Mouse (Mus musculus): ENCODE measurements at regions not wholly inside any gene's neighbourhood (a gene's known extent, or its start where the extent isn't known, plus 50 kb on each side); places are given as distances from the start of the nearest gene placed in this dataset.

GRCm38 (mm10) chr13:18063677-18064076 is 70.5 kb upstream of the Yae1d1 start:
- no peak overlapping the region for H3K4me2 ChIP-seq
- no peaks in the 10 kb centered on the region for H3K27me3 ChIP-seq (ENCODE audit: insufficient read depth, low read length)
- no peaks in the 10 kb centered on the region for H3K4me1 ChIP-seq (ENCODE audit: insufficient read depth)
- TF ChIP-seq CTCF (IDR thresholded peaks at IDR 0.05; ENCODE audit: low read depth), result no peak
- no peak overlapping the region for H3K27ac ChIP-seq (ENCODE audit: low read depth)
- no peak for DNase-seq
- no peak overlapping the region for H3K9ac ChIP-seq
- no peak for ATAC-seq (ENCODE audit: insufficient read depth)
- 89% methylated on average over 8 of the region's 8 CpGs for WGBS
- H3K9me3 ChIP-seq (ENCODE audit: low read depth, low read length), result no peaks in the 10 kb centered on the region
- H3K36me3 ChIP-seq (ENCODE audit: insufficient read depth), result no peaks in the 10 kb centered on the region
- H3K4me3 ChIP-seq (ENCODE audit: low read depth, low read length), result no peak overlapping the region

- no peak for TF ChIP-seq CTCF (IDR thresholded peaks at IDR 0.05; ENCODE audit: low read depth)
- ATAC-seq (ENCODE audit: insufficient read depth), result no peak
- no peak overlapping the region for H3K27ac ChIP-seq (ENCODE audit: low read depth)
- no peak overlapping the region for H3K9ac ChIP-seq
- no peaks in the 10 kb centered on the region for H3K27me3 ChIP-seq (ENCODE audit: insufficient read depth, low read length)
- DNase-seq, result no peak
- H3K36me3 ChIP-seq (ENCODE audit: insufficient read depth), result no peaks in the 10 kb centered on the region
- no peak overlapping the region for H3K4me2 ChIP-seq
- no peaks in the 10 kb centered on the region for H3K4me1 ChIP-seq (ENCODE audit: insufficient read depth)
- H3K4me3 ChIP-seq (ENCODE audit: low read depth, low read length), result no peak overlapping the region
- WGBS, result 71% methylated on average over 2 of the region's 2 CpGs
- no peaks in the 10 kb centered on the region for H3K9me3 ChIP-seq (ENCODE audit: low read depth, low read length)
These were observed 67.1 kb upstream of the Yae1d1 start for GRCm38 (mm10) chr13:18060265-18060664.

GRCm38 (mm10) chr13:18057231-18057912 is 64.2 kb upstream of the Yae1d1 start:
- Histone ChIP-seq H3K4me3 (ENCODE audit: low read depth, low read length) (no peak overlapping the region), H3K4me2 (no peak overlapping the region), H3K27ac (ENCODE audit: low read depth) (no peak overlapping the region), H3K27me3 (ENCODE audit: insufficient read depth, low read length) (no peaks in the 10 kb centered on the region), H3K9ac (no peak overlapping the region), H3K4me1 (ENCODE audit: insufficient read depth) (no peaks in the 10 kb centered on the region), H3K36me3 (ENCODE audit: insufficient read depth) (no peaks in the 10 kb centered on the region), H3K9me3 (ENCODE audit: low read depth, low read length) (no peaks in the 10 kb centered on the region)
- ATAC-seq (ENCODE audit: insufficient read depth) (peak; percentile 54; the same call in 1 of the 2 replicates), DNase-seq (peak; percentile 92)
- TF ChIP-seq CTCF (IDR thresholded peaks at IDR 0.05; ENCODE audit: low read depth), result peak; percentile 83
- WGBS, result 25% methylated on average over 8 of the region's 8 CpGs

- WGBS, result 58% methylated on average over 3 of the region's 3 CpGs
- H3K9ac ChIP-seq, result no peak overlapping the region
- no peak overlapping the region for H3K4me3 ChIP-seq (ENCODE audit: low read depth, low read length)
- H3K4me1 ChIP-seq (ENCODE audit: insufficient read depth), result no peaks in the 10 kb centered on the region
- H3K4me2 ChIP-seq, result no peak overlapping the region
- no peak; the same call in 1 of the 2 replicates for ATAC-seq (ENCODE audit: insufficient read depth)
- H3K27ac ChIP-seq (ENCODE audit: low read depth), result no peak overlapping the region
- no peaks in the 10 kb centered on the region for H3K36me3 ChIP-seq (ENCODE audit: insufficient read depth)
- H3K9me3 ChIP-seq (ENCODE audit: low read depth, low read length), result no peaks in the 10 kb centered on the region
- H3K27me3 ChIP-seq (ENCODE audit: insufficient read depth, low read length), result no peaks in the 10 kb centered on the region
- DNase-seq, result no peak
- no peak for TF ChIP-seq CTCF (IDR thresholded peaks at IDR 0.05; ENCODE audit: low read depth)
These were observed 63.7 kb upstream of the Yae1d1 start for GRCm38 (mm10) chr13:18056816-18057215.

- no peak for TF ChIP-seq CTCF (IDR thresholded peaks at IDR 0.05; ENCODE audit: low read depth)
- Histone ChIP-seq H3K9ac (no peak overlapping the region), H3K4me3 (ENCODE audit: low read depth, low read length) (no peak overlapping the region), H3K36me3 (ENCODE audit: insufficient read depth) (no peaks in the 10 kb centered on the region), H3K4me2 (no peak overlapping the region), H3K4me1 (ENCODE audit: insufficient read depth) (no peaks in the 10 kb centered on the region), H3K27ac (ENCODE audit: low read depth) (no peak overlapping the region), H3K27me3 (ENCODE audit: insufficient read depth, low read length) (no peaks in the 10 kb centered on the region), H3K9me3 (ENCODE audit: low read depth, low read length) (no peaks in the 10 kb centered on the region)
- WGBS, result 80% methylated on average over 6 of the region's 6 CpGs
- ATAC-seq (ENCODE audit: insufficient read depth) (no peak), DNase-seq (no peak)
These were observed 50.0 kb upstream of the Yae1d1 start for GRCm38 (mm10) chr13:18043154-18043553.

Measured in lung, embryonic 14.5 days (tissue).